Mouse (Mus musculus) heart, postnatal 0 days (tissue): ENCODE measurements around the gene Gm17428. TPM values are rescaled to one million over a fixed set of nuclear protein-coding genes. Genes with fewer than 3 reads are reported as not detected.

Experiments used
- ATAC-seq: fragments of 200-750 bp; cut with Nextera tagmentation; 2 replicates; pipeline ENCODE4 v1.8.0; 2017; ENCODE audit warnings: low read depth, moderate number of reproducible peaks, moderate library complexity; ENCODE audit not compliant: insufficient read depth
- DNase-seq: peaks from one replicate; pipeline ENCODE4 v3.0.0-alpha.2; 2016; ENCODE audit warnings: low spot score
- H3K27ac ChIP-seq: fragments of 300-500 bp; sonication (generic); 2 replicates; pipeline ENCODE4 v1.5.1; 2014; ENCODE audit warnings: low read depth, mild to moderate bottlenecking
- H3K27me3 ChIP-seq: fragments of 300-500 bp; sonication (generic); 2 replicates; pipeline ENCODE4 v1.6.1; 2014; ENCODE audit warnings: low read length, mixed read lengths; ENCODE audit not compliant: control insufficient read depth, insufficient read depth
- H3K36me3 ChIP-seq: fragments of 300-500 bp; sonication (generic); replicated peaks from 2 replicates; pipeline ENCODE4 v1.6.1; 2014; ENCODE audit warnings: low read length, mixed read lengths; ENCODE audit not compliant: control insufficient read depth, insufficient read depth
- H3K4me1 ChIP-seq: fragments of 300-500 bp; sonication (generic); 2 replicates; pipeline ENCODE4 v1.6.1; 2014; ENCODE audit warnings: antibody characterized with exemption; ENCODE audit not compliant: control insufficient read depth, insufficient read depth
- H3K4me2 ChIP-seq: fragments of 300-500 bp; sonication (generic); 2 replicates; pipeline ENCODE4 v1.6.1; 2014; ENCODE audit warnings: low read depth, mild to moderate bottlenecking, low read length, moderate library complexity
- H3K4me3 ChIP-seq: fragments of 300-500 bp; sonication (generic); 2 replicates; pipeline ENCODE4 v1.5.1; 2014; ENCODE audit warnings: low read depth, low read length
- H3K9ac ChIP-seq: fragments of 300-500 bp; sonication (generic); replicated peaks from 2 replicates; pipeline ENCODE4 v1.6.1; 2014; ENCODE audit warnings: low read depth, low read length, mixed read lengths
- H3K9me3 ChIP-seq: fragments of 300-500 bp; sonication (generic); replicated peaks from 2 replicates; pipeline ENCODE4 v1.6.1; 2016; ENCODE audit warnings: low read length; ENCODE audit not compliant: control insufficient read depth
- CTCF ChIP-seq: IDR thresholded peaks from 2 replicates; pipeline ENCODE4 v1.5.1; 2016; ENCODE audit warnings: antibody characterized with exemption, control low read depth, low read depth
- EP300 ChIP-seq: IDR thresholded peaks from 2 replicates; pipeline ENCODE4 v1.6.1; 2016; ENCODE audit warnings: antibody characterized with exemption, low read depth
- WGBS: fragments of 180-500 bp; shearing (Covaris S2); extraction: QIAGEN DNeasy Blood & Tissue Kit; methylation state at CpG from one replicate; pipeline ENCODE4 v1.1.7; 2014; 5-methylcytosine and 5-hydroxymethylcytosine counted together
- polyA plus RNA-seq: library from polyadenylated mRNA; unstranded; fragments of >200 nt; fragmentation: Nextera tagmentation; extraction: Ambion mirVana; gene quantifications from 2 replicates; pipeline ENCODE4 v1.2.1, GENCODE M21; 2015
- total RNA-seq: library from RNA; depleted of rRNA; stranded (reverse); fragments of >200 nt; gene quantifications from 2 replicates; pipeline ENCODE4 v1.2.3, GENCODE M21; 2014; ENCODE audit warnings: low replicate concordance

The Gm17428 gene
- total and polyA plus RNA-seq, 2 experiments from 2014 or later = not detected

DNA sequence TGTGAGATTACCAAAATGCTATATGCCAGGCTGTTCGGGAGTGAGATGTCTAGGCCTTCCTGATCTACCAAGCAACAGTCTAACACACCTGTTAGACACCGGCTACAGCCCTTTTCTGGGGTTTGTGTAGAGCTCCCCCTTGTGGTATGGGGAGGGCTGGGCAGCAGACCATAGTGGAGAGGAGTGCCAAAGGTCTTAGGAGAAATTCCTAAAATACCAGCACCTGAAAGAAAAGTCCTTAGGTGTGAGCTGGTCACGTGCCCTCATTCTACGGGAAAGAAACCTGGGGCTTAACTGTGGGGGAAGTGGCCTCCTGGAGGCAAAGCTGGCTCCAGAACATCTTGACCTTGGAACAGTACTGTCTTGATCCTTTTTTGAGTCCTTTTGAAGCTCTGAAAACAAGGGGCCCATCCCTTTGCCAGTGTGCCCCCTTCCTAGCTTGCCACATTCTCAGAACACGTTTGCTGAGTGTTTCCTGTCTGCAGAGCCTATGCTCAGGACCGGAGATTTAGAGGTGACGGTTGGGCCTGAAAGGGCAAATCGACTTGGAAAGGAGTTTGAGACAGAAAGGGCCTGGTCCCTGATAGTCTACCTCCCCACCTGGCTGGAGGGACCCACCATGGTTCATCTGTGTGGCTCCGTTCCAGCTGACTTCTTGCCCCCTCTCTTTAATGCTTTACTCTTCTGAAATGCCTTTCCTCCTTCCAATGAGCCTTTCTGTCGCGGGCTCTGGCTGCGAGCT is 37.1 kb upstream of the Gm17428 start:
- DNase-seq (no peak), ATAC-seq (peak; percentile 15)
- no peak overlapping the region for H3K4me2 ChIP-seq
- no peak overlapping the region for H3K4me3 ChIP-seq
- H3K9ac ChIP-seq = no peak overlapping the region
- peaks cover 43% of the 10 kb centered on the region for H3K36me3 ChIP-seq
- TF ChIP-seq CTCF = peak; percentile 81
- no peak for TF ChIP-seq EP300
- H3K27ac ChIP-seq = peak overlapping the region; percentile 72
- no peaks in the 10 kb centered on the region for H3K27me3 ChIP-seq
- 35% methylated on average over 12 of the region's 12 CpGs for WGBS
- H3K4me1 ChIP-seq = no peaks in the 10 kb centered on the region
- no peaks in the 10 kb centered on the region for H3K9me3 ChIP-seq

- Histone ChIP-seq H3K36me3 (peaks cover 49% of the 10 kb centered on the region), H3K4me3 (no peak overlapping the region), H3K9ac (no peak overlapping the region), H3K27me3 (no peaks in the 10 kb centered on the region), H3K9me3 (no peaks in the 10 kb centered on the region), H3K27ac (peak overlapping the region; percentile 72), H3K4me1 (no peaks in the 10 kb centered on the region), H3K4me2 (no peak overlapping the region)
- 0 out of 2 replicates have a peak, but pooled peaks have one; percentile 0 for ATAC-seq
- 42% methylated on average over 3 of the region's 3 CpGs for WGBS
- no peak for TF ChIP-seq CTCF
- no peak for TF ChIP-seq EP300
- no peak for DNase-seq
Measured at GRCm38 (mm10) chr14:54940176-54940530, 36.6 kb upstream of the Gm17428 start.

DNA sequence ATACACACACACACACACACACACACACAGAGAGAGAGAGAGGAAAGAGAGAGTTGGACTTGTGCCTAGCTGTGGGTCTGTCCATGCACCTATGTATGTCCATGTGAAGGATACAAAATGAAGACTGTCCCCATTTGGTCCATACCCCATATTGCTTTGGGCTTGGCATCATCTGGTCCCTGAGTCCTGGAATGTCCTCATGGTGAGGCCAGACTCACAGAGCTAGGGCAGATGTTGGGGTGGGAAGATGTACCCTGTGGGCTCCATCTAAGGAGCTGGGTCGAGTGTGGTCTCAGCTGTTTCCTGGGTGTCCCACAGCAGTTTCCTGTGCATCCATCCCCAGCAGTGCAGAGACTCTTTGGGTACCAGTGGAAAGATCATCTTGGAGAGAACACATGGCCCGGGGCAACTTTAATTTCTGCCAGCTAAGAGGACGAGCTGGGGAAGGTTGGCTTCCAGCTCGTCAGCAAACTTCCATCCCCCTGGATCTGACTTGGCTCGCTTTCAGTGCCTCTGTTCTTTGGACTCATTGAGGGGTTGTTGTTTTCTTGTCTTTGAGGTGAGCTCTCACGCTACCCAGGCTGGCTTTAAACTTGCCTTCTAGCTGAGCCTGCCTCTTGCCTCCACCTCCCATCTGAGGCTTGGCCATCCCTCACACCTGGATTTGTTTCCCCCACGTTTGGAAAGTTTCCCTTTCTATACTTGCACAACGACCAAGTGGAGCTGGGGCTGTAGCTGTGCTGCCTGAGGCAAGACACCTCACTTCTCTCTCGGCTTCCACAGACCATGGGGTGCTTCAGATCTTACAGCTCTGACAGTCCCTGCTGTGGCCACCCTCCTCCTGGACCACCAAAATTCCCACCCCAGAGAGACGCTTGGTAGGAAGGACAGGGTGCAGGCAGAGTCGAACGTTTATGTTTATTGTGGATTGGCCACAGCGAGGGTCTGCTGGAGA is 35.4 kb upstream of the Gm17428 start:
- Histone ChIP-seq H3K4me3 (no peak overlapping the region), H3K27me3 (no peaks in the 10 kb centered on the region), H3K36me3 (peaks cover 60% of the 10 kb centered on the region), H3K27ac (peak overlapping the region; percentile 72), H3K9ac (no peak overlapping the region), H3K4me2 (no peak overlapping the region), H3K4me1 (no peaks in the 10 kb centered on the region), H3K9me3 (no peaks in the 10 kb centered on the region)
- peak; percentile 17 for DNase-seq
- no peak for ATAC-seq
- no peak for TF ChIP-seq EP300
- no peak for TF ChIP-seq CTCF
- WGBS = 50% methylated on average over 13 of the region's 13 CpGs

DNA sequence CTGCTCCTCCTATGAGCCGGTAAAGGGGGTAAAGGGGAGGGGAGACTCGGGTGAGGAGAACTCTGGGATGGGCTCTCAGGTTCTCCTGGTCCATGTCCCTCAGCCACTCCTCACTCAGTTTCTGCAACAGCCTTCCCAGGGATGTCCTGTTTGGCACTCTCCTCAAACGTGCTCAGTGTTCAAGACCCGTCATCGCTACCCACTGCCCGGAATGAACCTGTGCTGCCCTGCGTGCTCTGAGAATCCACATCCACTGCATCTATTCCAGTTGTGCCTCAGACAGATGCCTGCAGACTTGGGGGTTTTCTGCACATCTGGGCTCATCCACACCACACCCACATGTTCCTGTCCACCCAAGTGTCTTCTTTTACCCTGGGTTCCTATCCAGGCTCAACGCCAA is 34.3 kb upstream of the Gm17428 start:
- Histone ChIP-seq H3K9ac (no peak overlapping the region), H3K4me1 (no peaks in the 10 kb centered on the region), H3K27ac (peak overlapping the region; percentile 22; the same call in 1 of the 2 replicates), H3K9me3 (no peaks in the 10 kb centered on the region), H3K4me2 (no peak overlapping the region), H3K27me3 (no peaks in the 10 kb centered on the region), H3K36me3 (peaks cover 72% of the 10 kb centered on the region), H3K4me3 (no peak overlapping the region)
- ATAC-seq = no peak
- TF ChIP-seq EP300 (no peak), CTCF (no peak)
- 66% methylated on average over 8 of the region's 8 CpGs for WGBS
- peak; percentile 5 for DNase-seq

DNA sequence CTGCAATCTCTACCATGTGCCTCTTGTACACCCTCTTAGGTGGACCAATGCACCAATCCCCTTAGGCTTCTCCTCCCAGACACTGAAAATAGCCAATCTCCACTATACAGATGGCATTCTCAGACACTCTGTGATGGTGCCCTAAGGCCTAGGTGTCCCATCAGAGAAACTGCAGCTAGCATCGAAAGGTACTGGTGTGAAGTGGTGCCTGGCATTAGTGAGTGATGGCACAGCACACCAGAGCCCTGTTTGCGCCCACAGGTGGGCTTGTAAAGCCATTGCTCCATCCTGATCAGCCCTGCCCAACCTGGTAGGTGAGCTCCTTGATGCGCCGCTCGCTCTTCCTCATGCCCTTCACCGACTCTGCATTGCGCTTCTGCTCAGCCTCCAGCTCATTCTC is 32.8 kb upstream of the Gm17428 start:
- DNase-seq (peak; percentile 5), ATAC-seq (no peak)
- WGBS = 96% methylated on average over 7 of the region's 7 CpGs
- H3K27ac ChIP-seq = peak overlapping the region; percentile 22
- H3K9ac ChIP-seq = no peak overlapping the region
- TF ChIP-seq EP300 (no peak), CTCF (no peak)
- H3K4me3 ChIP-seq = no peak overlapping the region
- no peak overlapping the region for H3K4me2 ChIP-seq
- H3K36me3 ChIP-seq = peaks cover 87% of the 10 kb centered on the region
- no peaks in the 10 kb centered on the region for H3K27me3 ChIP-seq
- H3K4me1 ChIP-seq = no peaks in the 10 kb centered on the region
- no peaks in the 10 kb centered on the region for H3K9me3 ChIP-seq
